Mouse (Mus musculus) adrenal gland, adult 2 months (tissue): ENCODE measurements around the gene Slc3a1. TPM values are rescaled to one million over a fixed set of nuclear protein-coding genes. Genes with fewer than 3 reads are reported as not detected.

Experiments used
- DNase-seq: peaks from one replicate; pipeline ENCODE4 v3.0.0; 2021
- polyA plus RNA-seq: library from polyadenylated mRNA; depleted of rRNA; stranded (reverse); fragments of >200 nt; gene quantifications from 2 replicates; pipeline ENCODE4 v1.2.3, GENCODE M21; 2012; rRNA removed
- total RNA-seq, 2 experiments: library from RNA; stranded (reverse); gene quantifications; 2 replicates each; pipeline ENCODE4 v1.2.3; 2021

Gene Slc3a1
- total and polyA plus RNA-seq, 3 experiments = 0.09 to 0.69 (median 0.41) TPM

GRCm38 (mm10) chr17:85089011-85089410 is 60.8 kb downstream of the Slc3a1 start:
- DNase-seq = peak; percentile 10

- DNase-seq = no peak
Observed at GRCm38 (mm10) chr17:85089621-85090020, 61.4 kb downstream of the Slc3a1 start.

GRCm38 (mm10) chr17:85090120-85091099 is 62.2 kb downstream of the Slc3a1 start, which contains the start of the genes Prepl and Camkmt:
Gene Prepl (minus strand): TSS chr17:85090241.
Gene Camkmt (plus strand): TSS chr17:85090552.
- DNase-seq = peak; percentile 97

GRCm38 (mm10) chr17:85091762-85092161 is 63.6 kb downstream of the Slc3a1 start:
- no peak for DNase-seq

GRCm38 (mm10) chr17:85096396-85096795 is 68.2 kb downstream of the Slc3a1 start:
- DNase-seq = no peak

GRCm38 (mm10) chr17:85098677-85099323 is 70.6 kb downstream of the Slc3a1 start:
- DNase-seq = peak; percentile 8

- no peak for DNase-seq
Observed at GRCm38 (mm10) chr17:85100232-85100631, 72.1 kb downstream of the Slc3a1 start.

- no peak for DNase-seq
Observed at GRCm38 (mm10) chr17:85101751-85102150, 73.6 kb downstream of the Slc3a1 start.

GRCm38 (mm10) chr17:85103310-85103709 is 75.1 kb downstream of the Slc3a1 start:
- peak; percentile 33 for DNase-seq

GRCm38 (mm10) chr17:85110640-85111039 is 82.5 kb downstream of the Slc3a1 start:
- no peak for DNase-seq

GRCm38 (mm10) chr17:85113441-85113840 is 85.3 kb downstream of the Slc3a1 start:
- no peak for DNase-seq

Other genes starting within 250 kb of the Slc3a1 start
- gene Lrpprc, start 237.6 kb upstream of the Slc3a1 start, total RNA-seq = 10 to 100 TPM; 67.1 to 72.5 TPM
- gene Lrpprc, start 237.6 kb upstream of the Slc3a1 start, polyA plus RNA-seq = 19.9 and 21.6 TPM in 2 replicates
- gene Ppm1b, start 71.6 kb upstream of the Slc3a1 start, total RNA-seq = 100 to 1,000 TPM; 122 to 124 TPM
- 16.4 and 22.3 TPM in 2 replicates for gene Ppm1b, start 71.6 kb upstream of the Slc3a1 start, polyA plus RNA-seq
- gene Prepl, start 61.9 kb downstream of the Slc3a1 start, total RNA-seq = 10 to 100 TPM; 39.5 to 39.9 TPM
- gene Prepl, start 61.9 kb downstream of the Slc3a1 start, polyA plus RNA-seq = 2.8 and 3.7 TPM in 2 replicates
- gene Camkmt, start 62.2 kb downstream of the Slc3a1 start, total RNA-seq = 10 to 100 TPM in 1 of 2 experiments, 1 to 10 TPM in 1; 6.8 to 10.0 TPM
- 3.2 and 4.7 TPM in 2 replicates for gene Camkmt, start 62.2 kb downstream of the Slc3a1 start, polyA plus RNA-seq